Mouse (Mus musculus): ENCODE measurements around the gene Dab1. TPM values are rescaled to one million over a fixed set of nuclear protein-coding genes. Genes with fewer than 3 reads are reported as not detected.

Gene Dab1
- total and polyA plus RNA-seq, 2 experiments, result 0.02 to 0.09 TPM

DNA sequence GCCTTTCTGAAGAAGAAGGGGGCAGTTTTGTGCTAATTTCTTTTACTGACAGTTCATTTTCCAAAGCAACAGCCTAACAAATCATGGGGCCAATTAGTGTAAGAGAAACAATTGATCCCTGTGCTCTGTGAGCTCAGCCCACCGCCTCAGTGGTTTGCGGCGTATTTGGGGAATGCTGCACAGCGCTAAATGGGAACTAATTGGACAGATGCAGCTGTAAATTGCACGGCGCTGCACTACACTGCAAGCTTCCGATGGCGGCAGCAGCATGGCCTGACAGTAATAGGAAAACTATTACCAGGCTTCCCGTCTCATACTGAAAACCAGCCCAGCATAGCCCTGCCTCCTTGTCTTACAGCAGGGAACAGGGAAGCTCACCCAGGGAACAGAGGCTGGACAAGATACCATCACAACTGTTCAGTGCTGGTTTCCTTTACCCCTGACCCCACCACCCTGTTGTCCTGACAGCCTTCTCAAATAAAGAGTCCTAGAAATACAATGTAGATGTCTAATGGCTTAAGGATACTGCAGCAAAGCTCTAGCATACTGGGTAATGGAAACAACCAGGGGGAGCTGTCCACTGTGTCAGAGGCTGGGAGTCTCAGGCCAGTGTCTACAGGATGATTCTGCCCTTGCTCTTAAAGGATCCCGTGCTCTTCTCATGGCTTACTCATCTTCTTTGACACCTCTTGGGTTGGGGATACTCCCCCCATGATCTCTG, 1047.8 kb downstream of the Dab1 start:
- WGBS, result 93% methylated on average over 10 of the region's 10 CpGs
- TF ChIP-seq CTCF (IDR thresholded peaks at IDR 0.05; ENCODE audit: low read depth, low read length), result no peak
- no peak for TF ChIP-seq POLR2A (IDR thresholded peaks at IDR 0.05; ENCODE audit: extremely low read depth, insufficient read depth, low read length)

DNA sequence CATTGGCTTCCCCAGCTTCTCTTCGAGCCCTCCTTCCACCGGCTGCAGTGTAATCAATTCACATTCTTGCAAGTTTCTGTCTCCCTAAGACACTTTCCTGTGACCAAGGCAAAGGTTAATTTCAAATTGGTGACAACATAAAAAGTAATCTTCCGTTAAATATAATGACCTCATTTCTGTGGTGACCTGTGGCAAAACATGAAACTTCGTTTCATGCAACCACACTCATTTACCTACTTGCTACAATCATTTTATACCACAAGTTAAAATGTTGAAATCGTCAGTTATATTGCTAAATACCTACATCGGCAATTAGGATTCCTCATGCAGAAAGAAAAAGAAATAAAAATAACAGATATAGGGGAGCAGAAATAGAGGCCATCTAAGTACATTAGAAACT, 1048.9 kb downstream of the Dab1 start:
- peaks cover 4% of the 10 kb centered on the region; the same call in 1 of the 2 replicates for H3K4me1 ChIP-seq (ENCODE audit: control insufficient read depth, insufficient read depth, low read length)

More for the DNA sequence above, 1047.8 kb downstream of the Dab1 start:
- Histone ChIP-seq H3K36me3 (ENCODE audit: control insufficient read depth, insufficient read depth, low read length) (no peaks in the 10 kb centered on the region), H3K4me1 (ENCODE audit: control insufficient read depth, insufficient read depth, low read length) (peaks cover 4% of the 10 kb centered on the region; the same call in 1 of the 2 replicates), H3K27ac (replicated peaks; ENCODE audit: insufficient read depth, low read depth, low read length) (no peak overlapping the region), H3K27me3 (ENCODE audit: control insufficient read depth, insufficient read depth, low read length) (no peaks in the 10 kb centered on the region), H3K9ac (ENCODE audit: low read depth, low read length) (no peak overlapping the region), H3K79me2 (ENCODE audit: control insufficient read depth, insufficient read depth, low read length) (no peaks in the 10 kb centered on the region), H3K4me3 (ENCODE audit: insufficient read depth, low read depth, low read length) (no peak overlapping the region)
- no peak for DNase-seq (ENCODE audit: extremely low read depth, low read depth, low spot score)

DNA sequence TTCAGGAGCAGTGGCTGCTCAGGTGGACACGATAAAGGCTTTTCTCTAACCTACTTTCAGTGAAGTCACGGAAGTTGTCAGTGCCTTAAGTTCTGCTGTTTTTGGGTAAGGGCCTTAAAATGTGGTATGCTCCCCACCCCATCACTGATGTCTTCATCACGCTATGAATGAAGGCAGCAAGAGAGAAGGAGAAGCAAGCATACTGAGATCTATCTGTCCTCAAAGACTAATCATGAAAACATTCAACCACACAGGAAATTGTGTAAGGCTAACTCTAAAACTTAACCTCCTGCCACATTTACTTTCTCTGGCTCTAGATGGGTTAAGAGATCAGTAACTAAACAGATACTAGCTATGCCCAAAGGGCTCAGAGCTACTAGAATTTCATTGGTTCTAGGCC, 1050.2 kb downstream of the Dab1 start:
- no peak overlapping the region for H3K27ac ChIP-seq (replicated peaks; ENCODE audit: insufficient read depth, low read depth, low read length)
- no peak overlapping the region for H3K9ac ChIP-seq (ENCODE audit: low read depth, low read length)
- H3K79me2 ChIP-seq (ENCODE audit: control insufficient read depth, insufficient read depth, low read length), result no peaks in the 10 kb centered on the region
- H3K4me3 ChIP-seq (ENCODE audit: insufficient read depth, low read depth, low read length), result no peak overlapping the region
- DNase-seq (ENCODE audit: extremely low read depth, low read depth, low spot score), result no peak
- H3K27me3 ChIP-seq (ENCODE audit: control insufficient read depth, insufficient read depth, low read length), result no peaks in the 10 kb centered on the region
- 88% methylated on average over 3 of the region's 3 CpGs for WGBS
- no peak for TF ChIP-seq POLR2A (IDR thresholded peaks at IDR 0.05; ENCODE audit: extremely low read depth, insufficient read depth, low read length)
- TF ChIP-seq CTCF (IDR thresholded peaks at IDR 0.05; ENCODE audit: low read depth, low read length), result no peak
- H3K36me3 ChIP-seq (ENCODE audit: control insufficient read depth, insufficient read depth, low read length), result no peaks in the 10 kb centered on the region
- peaks cover 4% of the 10 kb centered on the region; the same call in 1 of the 2 replicates for H3K4me1 ChIP-seq (ENCODE audit: control insufficient read depth, insufficient read depth, low read length)

More for the DNA sequence above, 1048.9 kb downstream of the Dab1 start:
- WGBS, result 87% methylated on average over 6 of the region's 6 CpGs
- no peak overlapping the region for H3K9ac ChIP-seq (ENCODE audit: low read depth, low read length)
- H3K4me3 ChIP-seq (ENCODE audit: insufficient read depth, low read depth, low read length), result no peak overlapping the region
- no peak for TF ChIP-seq POLR2A (IDR thresholded peaks at IDR 0.05; ENCODE audit: extremely low read depth, insufficient read depth, low read length)
- TF ChIP-seq CTCF (IDR thresholded peaks at IDR 0.05; ENCODE audit: low read depth, low read length), result no peak
- no peaks in the 10 kb centered on the region for H3K36me3 ChIP-seq (ENCODE audit: control insufficient read depth, insufficient read depth, low read length)
- no peaks in the 10 kb centered on the region for H3K79me2 ChIP-seq (ENCODE audit: control insufficient read depth, insufficient read depth, low read length)
- H3K27me3 ChIP-seq (ENCODE audit: control insufficient read depth, insufficient read depth, low read length), result no peaks in the 10 kb centered on the region
- H3K27ac ChIP-seq (replicated peaks; ENCODE audit: insufficient read depth, low read depth, low read length), result no peak overlapping the region
- no peak for DNase-seq (ENCODE audit: extremely low read depth, low read depth, low spot score)

DNA sequence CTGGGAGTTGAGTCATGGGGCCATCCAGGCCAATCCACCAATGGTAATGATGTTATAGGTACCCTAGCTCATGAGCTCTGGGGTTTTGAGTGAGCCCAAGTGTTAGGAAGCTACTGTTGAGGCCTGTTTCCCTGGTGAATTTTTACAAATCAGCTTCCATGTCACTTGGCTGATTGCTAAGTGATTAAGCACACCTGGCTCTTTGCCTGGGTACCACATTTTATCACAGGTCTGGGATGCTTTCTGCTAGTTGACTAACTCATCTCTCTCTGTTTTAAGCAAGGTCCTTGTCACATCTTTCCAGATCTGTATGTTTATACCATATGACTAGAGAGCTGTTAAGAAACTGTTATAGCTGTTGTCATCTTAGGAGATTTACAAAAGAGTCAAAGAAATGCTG, 1051.6 kb downstream of the Dab1 start:
- no peak for TF ChIP-seq POLR2A (IDR thresholded peaks at IDR 0.05; ENCODE audit: extremely low read depth, insufficient read depth, low read length)
- DNase-seq (ENCODE audit: extremely low read depth, low read depth, low spot score), result no peak

DNA sequence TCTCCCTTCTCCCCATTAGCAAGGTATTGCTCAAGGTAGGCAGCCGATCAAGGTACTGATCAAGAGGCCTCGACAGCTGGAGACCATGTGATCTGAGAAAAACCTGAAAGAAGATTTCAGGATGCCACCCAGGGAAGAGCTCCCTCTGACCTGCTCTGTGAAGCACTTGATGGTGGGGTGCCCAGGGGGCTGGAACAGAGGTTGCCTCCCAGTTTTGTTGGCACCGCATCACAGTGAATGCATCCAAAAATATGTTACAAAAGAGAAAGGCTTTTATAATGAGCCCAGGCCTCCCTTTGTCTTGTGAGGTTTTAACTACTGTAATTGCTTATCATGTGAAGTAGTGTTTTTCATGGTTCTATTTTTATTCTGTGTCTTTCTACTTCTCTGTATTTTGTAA, 1054.2 kb downstream of the Dab1 start:
- no peaks in the 10 kb centered on the region for H3K27me3 ChIP-seq (ENCODE audit: control insufficient read depth, insufficient read depth, low read length)
- WGBS, result 84% methylated on average over 3 of the region's 3 CpGs
- H3K27ac ChIP-seq (replicated peaks; ENCODE audit: insufficient read depth, low read depth, low read length), result no peak overlapping the region
- no peak overlapping the region for H3K4me3 ChIP-seq (ENCODE audit: insufficient read depth, low read depth, low read length)
- no peaks in the 10 kb centered on the region for H3K36me3 ChIP-seq (ENCODE audit: control insufficient read depth, insufficient read depth, low read length)
- no peak overlapping the region for H3K9ac ChIP-seq (ENCODE audit: low read depth, low read length)
- no peak for DNase-seq (ENCODE audit: extremely low read depth, low read depth, low spot score)
- no peak for TF ChIP-seq CTCF (IDR thresholded peaks at IDR 0.05; ENCODE audit: low read depth, low read length)
- TF ChIP-seq POLR2A (IDR thresholded peaks at IDR 0.05; ENCODE audit: extremely low read depth, insufficient read depth, low read length), result no peak
- no peaks in the 10 kb centered on the region for H3K79me2 ChIP-seq (ENCODE audit: control insufficient read depth, insufficient read depth, low read length)
- no peaks in the 10 kb centered on the region for H3K4me1 ChIP-seq (ENCODE audit: control insufficient read depth, insufficient read depth, low read length)

More for the DNA sequence above, 1051.6 kb downstream of the Dab1 start:
- Histone ChIP-seq H3K4me1 (ENCODE audit: control insufficient read depth, insufficient read depth, low read length) (peaks cover 4% of the 10 kb centered on the region; the same call in 1 of the 2 replicates), H3K79me2 (ENCODE audit: control insufficient read depth, insufficient read depth, low read length) (no peaks in the 10 kb centered on the region), H3K9ac (ENCODE audit: low read depth, low read length) (no peak overlapping the region), H3K27ac (replicated peaks; ENCODE audit: insufficient read depth, low read depth, low read length) (no peak overlapping the region), H3K27me3 (ENCODE audit: control insufficient read depth, insufficient read depth, low read length) (no peaks in the 10 kb centered on the region), H3K4me3 (ENCODE audit: insufficient read depth, low read depth, low read length) (no peak overlapping the region), H3K36me3 (ENCODE audit: control insufficient read depth, insufficient read depth, low read length) (no peaks in the 10 kb centered on the region)

DNA sequence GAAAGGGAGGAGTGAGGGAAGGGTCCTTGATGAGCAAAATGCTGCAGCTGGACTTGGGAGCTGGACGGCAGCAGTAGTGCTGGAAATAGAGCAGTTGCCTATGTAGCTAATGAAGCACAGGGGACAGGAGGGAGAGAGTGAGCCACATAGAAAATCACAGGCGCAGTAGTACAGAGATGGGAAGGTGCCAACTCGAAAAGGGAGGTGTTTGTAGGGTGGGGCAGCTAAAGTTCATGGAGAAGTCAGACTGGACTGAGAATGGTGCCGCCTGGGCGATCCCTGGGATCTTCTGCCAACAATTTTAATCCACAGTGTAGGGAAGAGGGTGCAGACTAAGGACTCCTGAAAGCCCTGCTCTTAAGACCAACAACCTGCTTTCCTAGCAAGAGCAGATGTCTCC, 1055.5 kb downstream of the Dab1 start:
- no peaks in the 10 kb centered on the region for H3K27me3 ChIP-seq (ENCODE audit: control insufficient read depth, insufficient read depth, low read length)
- H3K4me1 ChIP-seq (ENCODE audit: control insufficient read depth, insufficient read depth, low read length), result no peaks in the 10 kb centered on the region
- H3K79me2 ChIP-seq (ENCODE audit: control insufficient read depth, insufficient read depth, low read length), result no peaks in the 10 kb centered on the region
- no peak overlapping the region for H3K27ac ChIP-seq (replicated peaks; ENCODE audit: insufficient read depth, low read depth, low read length)
- WGBS, result 87% methylated on average over 5 of the region's 5 CpGs
- H3K4me3 ChIP-seq (ENCODE audit: insufficient read depth, low read depth, low read length), result no peak overlapping the region
- no peak for DNase-seq (ENCODE audit: extremely low read depth, low read depth, low spot score)
- TF ChIP-seq POLR2A (IDR thresholded peaks at IDR 0.05; ENCODE audit: extremely low read depth, insufficient read depth, low read length) (no peak), CTCF (IDR thresholded peaks at IDR 0.05; ENCODE audit: low read depth, low read length) (no peak)
- H3K9ac ChIP-seq (ENCODE audit: low read depth, low read length), result no peak overlapping the region
- no peaks in the 10 kb centered on the region for H3K36me3 ChIP-seq (ENCODE audit: control insufficient read depth, insufficient read depth, low read length)
